Mouse (Mus musculus) left cerebral cortex, adult 2 months (tissue): Measurements from ENCODE around the gene Mgat4b. TPM values are rescaled to one million over a fixed set of nuclear protein-coding genes. Genes with fewer than 3 reads are reported as not detected.
A peak's percentile ranks its signal among the peaks of the same experiment; 100 is the strongest.

Experiments
- DNase-seq, 2 experiments: peaks; one replicate each; pipeline ENCODE4 v3.0.0; 2021 to 2022; ENCODE audit warnings: low spot score in 2 of 2, mixed read lengths in 1 of 2; ENCODE audit errors: extremely low spot score in 1 of 2
- H3K27ac ChIP-seq: fragments of 200-600 bp; 2 replicates; pipeline ENCODE4 v1.8.1; 2022
- H3K4me3 ChIP-seq: fragments of 200-600 bp; 2 replicates; pipeline ENCODE4 v1.8.1; 2022
- CTCF ChIP-seq: fragments of 200-600 bp; IDR thresholded peaks from 2 replicates; pipeline ENCODE4 v1.8.1; 2022; ENCODE audit warnings: antibody characterized with exemption, mild to moderate bottlenecking, moderate library complexity
- intact Hi-C: fragments of 180-260 bp; cut with DNase I; formaldehyde crosslinking; loops from one replicate; pipeline ENCODE4 v1.15.1; 2025
- total RNA-seq, 2 experiments: library from RNA; stranded (reverse); gene quantifications; 2 replicates each; pipeline ENCODE4 v1.2.3; 2021

Mgat4b gene
- total RNA-seq, 2 experiments from 2014 or later: 63.1 to 67.0 TPM

GRCm38 (mm10) chr11:50216724-50217366 lies 6.2 kb downstream of the Mgat4b start:
- no peak for DNase-seq
- Histone ChIP-seq H3K4me3 (no peak overlapping the region), H3K27ac (peak overlapping the region; percentile 16; the same call in 1 of the 2 replicates)
- intact Hi-C loops: no loop called here
- TF ChIP-seq CTCF: no peak

- intact Hi-C loops: no loop called here
- no peak for TF ChIP-seq CTCF
- no peak for DNase-seq
- H3K4me3 ChIP-seq: no peak overlapping the region
- no peak overlapping the region for H3K27ac ChIP-seq
Observed at GRCm38 (mm10) chr11:50217811-50218210, 7.1 kb downstream of the Mgat4b start.

GRCm38 (mm10) chr11:50219833-50220232 lies 9.1 kb downstream of the Mgat4b start:
- DNase-seq: no peak
- peak; percentile 25 for TF ChIP-seq CTCF
- Histone ChIP-seq H3K4me3 (no peak overlapping the region), H3K27ac (no peak overlapping the region)
- intact Hi-C loops: no loop called here

- intact Hi-C loops: no loop called here
- no peak overlapping the region for H3K4me3 ChIP-seq
- no peak for TF ChIP-seq CTCF
Observed at GRCm38 (mm10) chr11:50222559-50223276, 12.0 kb downstream of the Mgat4b start.

GRCm38 (mm10) chr11:50223783-50224662 lies 13.3 kb downstream of the Mgat4b start:
- intact Hi-C loops: loop anchor here (2.0 kb wide), 2 partner anchors 13 to 67 kb away; partner anchors contain the start of genes Mgat4b and Sqstm1
- no peak for TF ChIP-seq CTCF
- peak overlapping the region; percentile 85 for H3K4me3 ChIP-seq
- peak overlapping the region; percentile 82 for H3K27ac ChIP-seq
- DNase-seq: no peak

More at GRCm38 (mm10) chr11:50222559-50223276, 12.0 kb downstream of the Mgat4b start:
- DNase-seq: no peak
- H3K27ac ChIP-seq: no peak overlapping the region

- peak; percentile 85 to 87 for DNase-seq
- H3K27ac ChIP-seq: peak overlapping the region; percentile 82
- intact Hi-C loops: loop anchor here (2.0 to 5.0 kb wide), 3 partner anchors 14 to 142 kb away; partner anchors contain the start of genes Mgat4b and Sqstm1
- H3K4me3 ChIP-seq: peak overlapping the region; percentile 85
- TF ChIP-seq CTCF: peak; percentile 36
Observed at GRCm38 (mm10) chr11:50224671-50225530, 14.2 kb downstream of the Mgat4b start.

- intact Hi-C loops: loop anchor here (2.0 to 5.0 kb wide), 3 partner anchors 15 to 142 kb away; partner anchors contain the start of genes Mgat4b and Sqstm1
- H3K27ac ChIP-seq: peak overlapping the region; percentile 82
- DNase-seq: peak; percentile 38 to 47
- peak overlapping the region; percentile 85 for H3K4me3 ChIP-seq
- no peak for TF ChIP-seq CTCF
Observed at GRCm38 (mm10) chr11:50225611-50226378, 15.1 kb downstream of the Mgat4b start.

- intact Hi-C loops: loop anchor here (5.0 kb wide), 1 partner anchor 141 kb away; no protein-coding TSS in a partner anchor
- DNase-seq: no peak
- Histone ChIP-seq H3K27ac (peak overlapping the region; percentile 82), H3K4me3 (peak overlapping the region; percentile 85)
- TF ChIP-seq CTCF: no peak
Observed at GRCm38 (mm10) chr11:50226406-50226805, 15.7 kb downstream of the Mgat4b start.

GRCm38 (mm10) chr11:50227226-50227625 lies 16.5 kb downstream of the Mgat4b start:
- Histone ChIP-seq H3K27ac (no peak overlapping the region), H3K4me3 (no peak overlapping the region)
- no peak for DNase-seq
- TF ChIP-seq CTCF: no peak
- intact Hi-C loops: loop anchor here (5.0 kb wide), 1 partner anchor 140 kb away; no protein-coding TSS in a partner anchor

GRCm38 (mm10) chr11:50227736-50228135 lies 17.0 kb downstream of the Mgat4b start:
- no peak for TF ChIP-seq CTCF
- no peak overlapping the region for H3K27ac ChIP-seq
- no peak overlapping the region for H3K4me3 ChIP-seq
- DNase-seq: no peak
- intact Hi-C loops: loop anchor here (5.0 kb wide), 1 partner anchor 140 kb away; no protein-coding TSS in a partner anchor
